Mouse (Mus musculus) natural killer cell, adult 2 months (primary cell): ENCODE data around the gene Ptger1.

Experiments used
- DNase-seq, 2 experiments: peaks; one replicate each; pipeline ENCODE4 v3.0.0; 2022; ENCODE audit warnings: low spot score in 2 of 2

Ptger1 gene

DNA sequence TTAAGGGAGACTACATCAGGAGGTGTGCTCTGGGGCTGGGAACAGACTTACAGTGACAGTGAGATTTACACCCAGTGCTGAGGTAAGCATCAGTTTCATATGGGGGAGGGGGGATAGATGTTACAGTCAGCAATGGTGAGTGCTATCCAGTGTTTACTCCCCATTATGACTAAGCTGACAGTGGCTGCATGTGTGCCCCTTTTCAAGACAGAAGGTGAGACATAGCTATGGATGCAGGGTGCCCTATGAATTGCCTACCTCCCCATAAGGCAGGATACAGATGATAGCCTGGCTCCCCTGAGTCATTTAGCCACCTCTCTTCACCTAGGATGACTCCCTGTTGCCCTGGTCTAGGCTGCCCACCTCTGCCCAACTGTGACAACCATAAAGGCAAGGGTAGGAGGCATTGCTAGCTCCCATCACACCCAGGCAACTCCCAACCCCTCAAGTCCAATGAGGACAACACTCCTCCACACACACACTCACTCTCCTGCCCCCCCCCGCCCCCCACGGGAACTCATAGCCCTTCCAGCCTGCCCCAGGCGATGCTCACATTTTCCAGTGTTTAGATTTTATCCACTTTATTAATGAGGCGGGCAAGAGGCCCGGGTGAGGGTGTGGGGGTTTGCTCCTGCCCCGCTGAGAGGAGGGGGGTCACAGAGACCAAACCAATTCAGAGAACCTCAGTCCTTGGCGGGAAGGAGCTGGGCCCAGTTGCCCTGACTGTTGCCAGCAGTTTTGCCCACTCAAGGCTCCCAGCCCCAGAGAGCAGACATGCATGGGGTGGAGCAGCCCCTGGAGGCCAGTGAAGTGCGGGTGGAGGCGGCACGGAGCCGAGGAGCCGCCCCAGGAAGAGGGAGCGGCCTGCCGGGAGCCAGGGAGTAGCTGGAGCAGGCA is at the start of gene Ptger1:
Gene Ptger1, plus strand, starts transcription at position 710 of the 897 bp plus-strand sequence.
- no peak for DNase-seq

- DNase-seq = no peak
Measured at GRCm38 (mm10) chr8:83617111-83617510, 49.4 kb upstream of the Ptger1 start.

GRCm38 (mm10) chr8:83618566-83618965 is 47.9 kb upstream of the Ptger1 start:
- DNase-seq = no peak

DNA sequence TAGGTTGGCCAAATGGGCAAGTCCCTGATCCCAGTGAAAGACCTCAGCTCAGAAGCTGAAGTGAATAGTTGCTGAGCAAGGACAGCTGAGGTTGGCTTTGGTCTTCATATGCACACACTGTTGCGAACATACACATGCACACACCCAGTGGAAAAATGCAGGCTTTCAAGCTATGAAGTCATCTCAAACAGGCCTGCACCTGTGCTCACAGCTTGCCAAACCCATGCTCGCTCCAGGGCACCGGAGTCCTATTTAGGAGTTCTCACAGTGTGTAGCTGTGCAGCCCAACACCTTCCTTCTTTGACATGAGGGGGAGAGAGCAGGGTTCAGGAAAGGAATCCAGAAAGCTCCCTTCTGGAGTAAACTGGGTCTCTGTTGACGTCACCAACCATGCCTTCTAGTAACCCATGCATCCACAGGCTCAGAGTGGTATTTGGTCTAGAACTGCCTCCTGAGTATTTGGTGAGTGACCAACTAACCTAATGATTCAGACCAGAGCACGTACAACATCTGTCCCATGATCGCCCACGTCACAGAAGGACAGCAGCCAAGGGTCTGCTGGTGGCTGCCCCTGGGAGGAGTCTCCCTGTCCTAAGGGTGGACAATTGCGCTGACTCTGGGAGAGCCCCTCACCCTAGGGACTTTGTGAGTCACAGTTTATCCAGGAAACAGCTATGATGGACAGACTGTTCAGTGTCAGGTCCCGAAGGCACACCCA is 46.8 kb upstream of the Ptger1 start:
- DNase-seq = no peak

DNA sequence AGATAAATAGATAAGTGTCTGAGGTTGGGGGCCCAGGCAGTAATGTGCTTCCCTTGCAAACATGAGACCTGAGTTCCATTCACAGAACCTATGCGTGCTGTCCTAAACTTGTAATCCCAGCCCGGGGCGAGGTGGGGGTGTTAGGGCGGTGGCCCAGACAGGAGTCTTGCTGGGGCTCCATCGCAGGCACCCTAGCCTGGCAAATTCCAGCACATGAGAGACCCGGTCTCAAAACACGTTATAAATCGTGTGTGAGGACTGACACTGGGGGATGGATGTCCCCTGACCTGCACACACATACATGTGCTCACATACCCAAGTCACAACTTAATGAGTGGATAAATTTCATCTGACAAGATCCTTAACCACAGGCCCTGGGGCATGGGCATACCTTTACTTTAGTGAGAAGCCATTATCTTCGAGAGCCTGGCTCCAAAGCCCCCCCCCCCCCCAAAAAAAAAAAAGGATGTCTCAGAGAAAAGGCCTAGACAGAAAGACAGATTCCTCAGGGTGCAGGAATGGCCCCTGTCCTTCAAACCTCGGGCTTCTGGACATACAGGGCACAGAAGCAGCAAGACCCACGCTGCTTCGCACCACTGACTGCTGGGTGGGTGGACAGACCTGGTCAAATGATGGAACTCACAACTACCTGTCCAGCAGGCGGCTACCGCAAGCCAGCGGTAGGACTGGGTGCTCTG is 44.6 kb upstream of the Ptger1 start:
- DNase-seq = no peak

DNA sequence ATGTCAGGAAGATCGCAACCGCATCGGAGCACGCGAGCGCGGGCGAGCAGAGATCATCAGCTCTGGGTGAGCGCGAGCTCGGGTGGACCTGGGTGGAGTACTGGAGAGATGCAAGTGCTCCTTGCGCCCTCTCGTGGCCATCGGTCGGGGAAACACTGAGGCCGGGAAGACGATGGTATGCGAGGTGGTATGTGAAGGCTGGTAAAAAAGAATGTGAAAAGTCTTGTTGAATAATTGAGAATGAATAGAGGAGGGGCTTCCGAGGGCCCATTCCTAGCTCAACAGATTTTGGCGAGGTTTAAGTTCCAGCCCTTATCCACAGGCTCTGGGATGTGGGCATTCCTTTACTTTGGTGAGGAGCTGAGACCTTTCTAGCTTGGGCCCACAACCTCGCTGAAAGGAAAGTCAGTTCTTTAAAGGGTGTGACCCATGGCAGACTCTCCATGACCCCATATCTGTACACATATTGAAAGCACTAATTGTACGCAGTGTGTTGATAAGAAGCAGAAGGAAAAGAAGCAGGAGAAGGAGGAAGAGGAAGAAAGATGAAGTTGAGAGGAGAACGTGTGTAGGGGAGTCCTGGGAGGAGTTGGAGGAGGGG is 44.0 kb upstream of the Ptger1 start:
- DNase-seq = peak; percentile 73 to 83

DNA sequence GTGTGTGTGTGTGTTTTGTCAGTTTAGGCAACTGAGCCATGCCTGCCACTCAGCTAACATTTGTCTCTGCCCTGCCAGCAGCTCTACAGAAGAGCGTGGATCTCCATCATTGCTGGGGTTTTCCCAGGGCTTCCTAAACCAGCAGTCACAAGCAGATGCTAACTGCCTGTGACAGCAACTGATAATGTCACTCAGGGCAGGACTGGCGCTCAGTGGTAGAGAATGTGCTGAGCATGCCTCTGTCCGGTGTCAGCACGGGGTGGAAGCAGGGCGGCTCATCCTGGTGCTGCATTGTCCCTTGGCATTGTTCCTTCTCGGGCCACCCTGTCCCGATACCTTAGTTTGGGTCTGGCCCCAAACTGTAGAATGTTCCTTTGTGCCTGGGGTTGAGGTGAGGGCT is 42.9 kb upstream of the Ptger1 start:
- DNase-seq = no peak

GRCm38 (mm10) chr8:83624739-83625138 is 41.7 kb upstream of the Ptger1 start:
- DNase-seq = no peak

- no peak for DNase-seq
Measured at GRCm38 (mm10) chr8:83625676-83626299, 40.7 kb upstream of the Ptger1 start.

GRCm38 (mm10) chr8:83632083-83632707 is 34.3 kb upstream of the Ptger1 start:
- DNase-seq = no peak

GRCm38 (mm10) chr8:83638856-83639255 is 27.6 kb upstream of the Ptger1 start:
- no peak for DNase-seq

DNA sequence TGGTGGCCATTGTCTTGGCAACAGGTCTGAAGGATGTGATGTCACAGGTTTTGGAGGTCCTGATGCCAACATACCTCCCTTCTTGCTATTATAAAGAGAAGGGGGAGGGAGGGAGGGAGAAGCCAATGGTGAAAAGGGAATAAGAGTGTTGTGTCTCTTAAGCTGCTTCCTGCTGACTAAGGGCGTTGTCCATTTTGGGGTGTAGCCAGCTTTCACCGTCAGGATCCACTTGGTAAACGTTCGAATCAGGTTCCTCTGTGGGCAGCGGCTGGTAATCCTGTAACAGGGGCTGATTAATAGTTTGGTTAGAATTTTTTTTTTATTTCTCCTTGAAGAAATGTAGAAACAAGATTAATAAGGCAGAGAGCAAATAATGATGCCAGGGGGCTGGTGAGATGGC is 26.8 kb upstream of the Ptger1 start:
- DNase-seq = no peak

GRCm38 (mm10) chr8:83647511-83647910 is 19.0 kb upstream of the Ptger1 start:
- DNase-seq = no peak

GRCm38 (mm10) chr8:83648031-83648430 is 18.4 kb upstream of the Ptger1 start:
- no peak for DNase-seq

DNA sequence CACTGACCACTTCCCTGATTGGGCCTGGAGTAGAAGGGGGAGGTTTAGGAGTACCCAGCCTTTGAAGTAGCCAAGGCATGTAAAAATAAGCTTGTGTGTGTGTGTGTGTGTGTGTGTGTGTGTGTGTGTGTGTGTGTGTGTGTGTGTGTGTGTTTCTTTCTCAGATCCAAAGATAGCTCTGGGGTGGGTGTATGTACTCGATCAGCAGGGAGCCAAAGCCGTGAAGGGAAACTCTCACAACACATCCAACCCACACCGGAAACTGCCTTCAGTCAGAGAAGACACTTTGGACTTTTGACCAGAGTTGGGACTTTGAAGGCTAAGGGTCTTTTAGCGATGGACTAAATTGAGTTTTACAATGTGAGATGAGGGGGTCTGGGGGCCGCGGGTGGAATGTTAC is 16.8 kb upstream of the Ptger1 start:
- no peak for DNase-seq

DNA sequence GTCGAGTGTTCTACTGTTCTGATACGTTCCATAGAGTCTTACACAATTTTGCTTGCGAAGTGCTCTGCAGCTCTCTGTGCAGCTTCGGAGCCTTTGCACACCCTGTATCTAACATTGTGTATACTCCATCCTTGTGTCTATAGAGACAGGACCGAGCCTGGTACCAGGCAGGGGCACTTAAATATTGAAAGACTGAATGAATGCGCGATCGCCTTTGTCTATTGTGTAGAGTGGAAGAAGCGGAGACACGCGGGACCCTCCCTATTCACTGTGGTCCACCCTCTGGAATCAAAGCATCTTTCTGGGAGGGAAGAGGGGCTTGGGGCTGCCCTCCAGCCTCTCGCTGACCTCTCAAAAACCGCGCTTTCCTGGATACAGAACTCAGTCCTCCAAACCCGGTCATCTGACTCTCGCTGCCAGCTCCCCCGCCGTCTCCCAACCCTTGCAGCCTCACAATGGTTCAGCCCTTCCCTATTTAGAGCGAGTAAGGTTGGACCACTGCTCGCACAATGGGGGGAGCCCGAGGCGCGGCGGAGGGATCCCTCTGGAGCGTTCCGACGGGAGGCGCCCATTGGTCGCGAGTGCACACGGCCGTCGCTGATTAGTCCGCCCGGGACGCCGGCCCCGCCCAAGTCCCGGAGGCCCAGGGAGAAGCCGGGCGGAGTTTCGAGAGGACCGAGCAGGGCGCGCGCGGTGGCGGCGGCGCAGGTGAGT is 14.3 kb upstream of the Ptger1 start, which contains the start of gene Gipc1:
Gene Gipc1, plus strand, starts transcription at position 648 of the 714 bp plus-strand sequence.
- DNase-seq = peak; percentile 90 to 95

- DNase-seq = no peak
Measured at GRCm38 (mm10) chr8:83652744-83653661, 13.5 kb upstream of the Ptger1 start.

DNA sequence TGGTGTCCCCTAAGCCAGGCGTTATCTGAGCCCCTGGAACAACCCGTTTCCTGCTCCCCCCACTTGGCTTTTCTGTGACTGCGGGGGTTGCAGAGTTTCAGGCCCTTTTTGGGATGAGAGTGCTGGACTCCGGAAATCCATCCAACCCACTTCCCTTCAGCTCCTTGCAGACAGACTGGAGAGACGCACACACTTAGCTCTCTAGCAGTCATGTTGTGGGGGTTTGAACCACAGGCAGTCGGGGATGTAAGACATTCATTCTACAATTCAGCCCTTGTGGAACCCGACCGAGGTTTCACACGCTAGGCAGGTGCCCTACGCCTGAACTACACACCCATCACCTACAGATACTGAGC is 12.8 kb upstream of the Ptger1 start:
- DNase-seq = no peak

GRCm38 (mm10) chr8:83654725-83655124 is 11.8 kb upstream of the Ptger1 start:
- no peak for DNase-seq
